Mouse (Mus musculus) forebrain, embryonic 11.5 days (tissue): Measurements from ENCODE around the gene Lcn2. TPM values are rescaled to one million over a fixed set of nuclear protein-coding genes. Genes with fewer than 3 reads are reported as not detected.

Experiments
- ATAC-seq: fragments of 200-750 bp; cut with Nextera tagmentation; replicated peaks from 2 replicates; pipeline ENCODE4 v1.8.0; 2017; ENCODE audit warnings: moderate TSS enrichment; ENCODE audit not compliant: low FRiP score
- DNase-seq: peaks from one replicate; pipeline ENCODE4 v3.0.0-alpha.2; 2017; ENCODE audit warnings: low spot score
- H3K27ac ChIP-seq: fragments of 300-500 bp; sonication (generic); 2 replicates; pipeline ENCODE4 v1.5.1; 2014; ENCODE audit warnings: low read depth, low read length
- H3K27me3 ChIP-seq: fragments of 300-500 bp; sonication (generic); 2 replicates; pipeline ENCODE4 v1.6.1; 2014; ENCODE audit warnings: mild to moderate bottlenecking, low read length, mixed read lengths; ENCODE audit not compliant: control insufficient read depth, insufficient read depth
- H3K36me3 ChIP-seq: fragments of 300-500 bp; sonication (generic); 2 replicates; pipeline ENCODE4 v1.6.1; 2014; ENCODE audit warnings: mild to moderate bottlenecking, low read length, moderate library complexity, mixed read lengths; ENCODE audit not compliant: control insufficient read depth, insufficient read depth
- H3K4me1 ChIP-seq: fragments of 300-500 bp; sonication (generic); replicated peaks from 2 replicates; pipeline ENCODE4 v1.6.1; 2014; ENCODE audit warnings: low read length, mixed read lengths; ENCODE audit not compliant: control insufficient read depth, insufficient read depth
- H3K4me2 ChIP-seq: fragments of 300-500 bp; sonication (generic); 2 replicates; pipeline ENCODE4 v1.6.1; 2014; ENCODE audit warnings: low read depth, mild to moderate bottlenecking, low read length, moderate library complexity, mixed read lengths; ENCODE audit not compliant: severe bottlenecking
- H3K4me3 ChIP-seq: fragments of 300-500 bp; sonication (generic); 2 replicates; pipeline ENCODE4 v1.5.1; 2014; ENCODE audit warnings: low read depth, low read length
- H3K9ac ChIP-seq: fragments of 300-500 bp; sonication (generic); 2 replicates; pipeline ENCODE4 v1.6.1; 2014; ENCODE audit warnings: low read length
- H3K9me3 ChIP-seq: fragments of 300-500 bp; sonication (generic); 2 replicates; pipeline ENCODE4 v1.6.1; 2016; ENCODE audit warnings: low read length, mixed read lengths; ENCODE audit not compliant: control insufficient read depth
- WGBS: fragments of 180-500 bp; shearing (Covaris S2); extraction: QIAGEN DNeasy Blood & Tissue Kit; methylation state at CpG from one replicate; pipeline ENCODE4 v1.1.7; 2014; 5-methylcytosine and 5-hydroxymethylcytosine counted together
- polyA plus RNA-seq: library from polyadenylated mRNA; unstranded; fragments of >200 nt; fragmentation: Nextera tagmentation; extraction: Ambion mirVana; gene quantifications from 2 replicates; pipeline ENCODE4 v1.2.1, GENCODE M21; 2014

Gene Lcn2
- polyA plus RNA-seq, 1 experiment from 2014 or later: 0.28 TPM

GRCm38 (mm10) chr2:32341634-32341939 lies 46.5 kb downstream of the Lcn2 start:
- Histone ChIP-seq H3K27me3 (no peaks in the 10 kb centered on the region), H3K4me3 (no peak overlapping the region), H3K4me2 (no peak overlapping the region), H3K9ac (no peak overlapping the region), H3K27ac (no peak overlapping the region), H3K36me3 (no peaks in the 10 kb centered on the region), H3K4me1 (no peaks in the 10 kb centered on the region), H3K9me3 (no peaks in the 10 kb centered on the region)
- DNase-seq: no peak
- ATAC-seq: no peak
- 85% methylated on average over 4 of the region's 4 CpGs for WGBS

- WGBS: 79% methylated on average over 13 of the region's 13 CpGs
- ATAC-seq (no peak), DNase-seq (no peak)
Observed at GRCm38 (mm10) chr2:32340836-32341633, 47.0 kb downstream of the Lcn2 start.

GRCm38 (mm10) chr2:32339912-32340642 lies 48.0 kb downstream of the Lcn2 start:
- 42% methylated on average over 26 of the region's 26 CpGs for WGBS

More at GRCm38 (mm10) chr2:32340836-32341633, 47.0 kb downstream of the Lcn2 start:
- H3K27ac ChIP-seq: no peak overlapping the region
- no peak overlapping the region for H3K4me3 ChIP-seq
- no peaks in the 10 kb centered on the region for H3K27me3 ChIP-seq
- no peaks in the 10 kb centered on the region for H3K4me1 ChIP-seq
- H3K9me3 ChIP-seq: no peaks in the 10 kb centered on the region
- no peak overlapping the region for H3K4me2 ChIP-seq
- no peak overlapping the region for H3K9ac ChIP-seq
- H3K36me3 ChIP-seq: no peaks in the 10 kb centered on the region

GRCm38 (mm10) chr2:32335888-32336287 lies 52.2 kb downstream of the Lcn2 start:
- Histone ChIP-seq H3K9me3 (no peaks in the 10 kb centered on the region), H3K4me3 (no peak overlapping the region), H3K4me1 (no peaks in the 10 kb centered on the region), H3K4me2 (no peak overlapping the region), H3K36me3 (no peaks in the 10 kb centered on the region), H3K9ac (no peak overlapping the region), H3K27me3 (no peaks in the 10 kb centered on the region), H3K27ac (no peak overlapping the region)
- WGBS: 57% methylated on average over 15 of the region's 15 CpGs
- ATAC-seq: no peak
- no peak for DNase-seq

More at GRCm38 (mm10) chr2:32339912-32340642, 48.0 kb downstream of the Lcn2 start:
- no peak for DNase-seq
- no peak overlapping the region for H3K4me2 ChIP-seq
- H3K4me1 ChIP-seq: no peaks in the 10 kb centered on the region
- no peak overlapping the region for H3K9ac ChIP-seq
- H3K27ac ChIP-seq: no peak overlapping the region
- no peaks in the 10 kb centered on the region for H3K27me3 ChIP-seq
- no peaks in the 10 kb centered on the region for H3K36me3 ChIP-seq
- H3K9me3 ChIP-seq: no peaks in the 10 kb centered on the region
- no peak for ATAC-seq
- no peak overlapping the region for H3K4me3 ChIP-seq

Other genes with a start within 250 kb of the Lcn2 start
- 98.0 and 102 TPM in 2 replicates for gene Prrc2b, start 237.2 kb downstream of the Lcn2 start, polyA plus RNA-seq
- 26.3 and 33.3 TPM in 2 replicates for gene Pomt1, start 151.7 kb downstream of the Lcn2 start, polyA plus RNA-seq
- 78.4 and 89.0 TPM in 2 replicates for gene Uck1, start 128.1 kb downstream of the Lcn2 start, polyA plus RNA-seq
- gene Golga2, start 100.9 kb downstream of the Lcn2 start, polyA plus RNA-seq: 22.4 and 22.6 TPM in 2 replicates
- 345 and 373 TPM in 2 replicates for gene Swi5, start 100.2 kb downstream of the Lcn2 start, polyA plus RNA-seq
- 62.6 and 69.0 TPM in 2 replicates for gene Ciz1, start 35.9 kb downstream of the Lcn2 start, polyA plus RNA-seq
- 12.4 and 12.8 TPM in 2 replicates for gene Dnm1, start 34.9 kb downstream of the Lcn2 start, polyA plus RNA-seq
- gene 1110008P14Rik, start 6.3 kb downstream of the Lcn2 start, polyA plus RNA-seq: 37.7 and 45.4 TPM in 2 replicates
- 28.0 and 29.4 TPM in 2 replicates for gene Ptges2, start 7.6 kb upstream of the Lcn2 start, polyA plus RNA-seq
- 6.6 and 7.1 TPM in 2 replicates for gene Naif1, start 62.2 kb upstream of the Lcn2 start, polyA plus RNA-seq
- gene Slc25a25, start 63.2 kb upstream of the Lcn2 start, polyA plus RNA-seq: 25.9 and 26.6 TPM in 2 replicates
- 10.4 and 10.6 TPM in 2 replicates for gene Fam102a, start 147.1 kb upstream of the Lcn2 start, polyA plus RNA-seq
- 98.9 and 102 TPM in 2 replicates for gene Dpm2, start 182.6 kb upstream of the Lcn2 start, polyA plus RNA-seq
- gene Pip5kl1, start 186.5 kb upstream of the Lcn2 start, polyA plus RNA-seq: 1.8 and 2.3 TPM in 2 replicates
- gene 9430097D07Rik, start 187.4 kb upstream of the Lcn2 start, polyA plus RNA-seq: 0.35 TPM in 1 of 2 replicates, not detected in the other
- gene St6galnac4, start 198.8 kb upstream of the Lcn2 start, polyA plus RNA-seq: 15.4 and 16.7 TPM in 2 replicates
- 4.7 and 5.1 TPM in 2 replicates for gene St6galnac6, start 211.5 kb upstream of the Lcn2 start, polyA plus RNA-seq
- 18.9 and 20.6 TPM in 2 replicates for gene Ak1, start 233.5 kb upstream of the Lcn2 start, polyA plus RNA-seq